Mouse (Mus musculus) embryonic fibroblast, embryonic 13.5 days (primary cell): Measurements from ENCODE around the gene Atg16l1. TPM values are rescaled to one million over a fixed set of nuclear protein-coding genes. Genes with fewer than 3 reads are reported as not detected.
"Not testable (repeated sequence)": the region's sequence is repeated elsewhere in the genome, so short reads cannot be mapped to it uniquely, and the experiment has no call there.

ENCODE experiments used
- H3K27ac ChIP-seq: 2 replicates; pipeline ENCODE4 v1.5.1; 2012; ENCODE audit warnings: low read length, control low read depth, inconsistent platforms; ENCODE audit not compliant: insufficient read depth
- H3K4me1 ChIP-seq: 2 replicates; pipeline ENCODE4 v1.6.1; 2011; ENCODE audit warnings: low read length; ENCODE audit not compliant: control insufficient read depth, insufficient read depth
- H3K4me3 ChIP-seq: 2 replicates; pipeline ENCODE4 v1.5.1; 2011; ENCODE audit warnings: mild to moderate bottlenecking, control low read depth, low read length; ENCODE audit not compliant: insufficient read depth
- CTCF ChIP-seq: IDR thresholded peaks from 2 replicates; pipeline ENCODE4 v1.5.1; 2011; ENCODE audit warnings: mild to moderate bottlenecking, control low read depth, low read length, moderate library complexity, borderline replicate concordance; ENCODE audit not compliant: insufficient read depth
- POLR2A ChIP-seq: IDR thresholded peaks from 2 replicates; pipeline ENCODE4 v1.6.1; 2011; ENCODE audit warnings: low read depth, mild to moderate bottlenecking, control low read depth, low read length, moderate library complexity
- polyA plus RNA-seq: library from polyadenylated mRNA; stranded (reverse); fragments of >200 nt; gene quantifications from 2 replicates; pipeline ENCODE4 v1.2.4, GENCODE M21; 2011; ENCODE audit warnings: low read depth; ENCODE audit not compliant: missing spikeins, insufficient read length

Atg16l1 gene
- polyA plus RNA-seq, 1 experiment = 32.1 TPM

- TF ChIP-seq POLR2A (no peak), CTCF (no peak)
- Histone ChIP-seq H3K4me1 (no peaks in the 10 kb centered on the region), H3K4me3 (no peak overlapping the region), H3K27ac (no peak overlapping the region)
Observed at GRCm38 (mm10) chr1:87826474-87826873, 70.8 kb downstream of the Atg16l1 start.

- H3K4me3 ChIP-seq, H3K4me1 ChIP-seq, H3K27ac ChIP-seq: not testable (repeated sequence)
Observed at GRCm38 (mm10) chr1:87827476-87827875, 71.8 kb downstream of the Atg16l1 start.

- TF ChIP-seq CTCF (no peak), POLR2A (no peak)
- Histone ChIP-seq H3K4me1 (no peaks in the 10 kb centered on the region), H3K27ac (no peak overlapping the region), H3K4me3 (no peak overlapping the region)
Observed at GRCm38 (mm10) chr1:87828185-87828584, 72.5 kb downstream of the Atg16l1 start.

GRCm38 (mm10) chr1:87828926-87829580 is 73.4 kb downstream of the Atg16l1 start:
- no peak for TF ChIP-seq CTCF
- no peak for TF ChIP-seq POLR2A
- Histone ChIP-seq H3K4me1 (no peaks in the 10 kb centered on the region), H3K27ac (no peak overlapping the region), H3K4me3 (no peak overlapping the region)

- no peak overlapping the region for H3K27ac ChIP-seq
Observed at GRCm38 (mm10) chr1:87829621-87830211, 74.0 kb downstream of the Atg16l1 start.

GRCm38 (mm10) chr1:87836453-87836852 is 80.8 kb downstream of the Atg16l1 start:
- H3K4me1 ChIP-seq = peaks cover 12% of the 10 kb centered on the region
- no peak for TF ChIP-seq CTCF
- no peak for TF ChIP-seq POLR2A
- H3K27ac ChIP-seq = no peak overlapping the region
- H3K4me3 ChIP-seq = no peak overlapping the region

More at GRCm38 (mm10) chr1:87829621-87830211, 74.0 kb downstream of the Atg16l1 start:
- Histone ChIP-seq H3K4me1 (no peaks in the 10 kb centered on the region), H3K4me3 (no peak overlapping the region)
- TF ChIP-seq POLR2A = no peak
- TF ChIP-seq CTCF = no peak

- Histone ChIP-seq H3K27ac (no peak overlapping the region), H3K4me3 (no peak overlapping the region), H3K4me1 (peaks cover 12% of the 10 kb centered on the region)
- TF ChIP-seq POLR2A (no peak), CTCF (no peak)
Observed at GRCm38 (mm10) chr1:87837018-87837417, 81.3 kb downstream of the Atg16l1 start.

GRCm38 (mm10) chr1:87840411-87841208 is 84.9 kb downstream of the Atg16l1 start:
- peaks cover 12% of the 10 kb centered on the region for H3K4me1 ChIP-seq
- H3K27ac ChIP-seq = 0 out of 2 replicates have a peak overlapping the region, but pooled peaks have one; percentile 19
- TF ChIP-seq POLR2A (no peak), CTCF (no peak)
- H3K4me3 ChIP-seq = no peak overlapping the region

Other genes starting within 250 kb of the Atg16l1 start
- not detected in 2 replicates for gene Neu2, start 246.0 kb upstream of the Atg16l1 start, polyA plus RNA-seq
- gene Ngef, start 182.0 kb upstream of the Atg16l1 start, polyA plus RNA-seq = 0.68 and 1.2 TPM in 2 replicates
- 1.6 TPM in 1 of 2 replicates, not detected in the other for gene Inpp5d, start 135.6 kb upstream of the Atg16l1 start, polyA plus RNA-seq
- gene Sag, start 47.8 kb downstream of the Atg16l1 start, polyA plus RNA-seq = 0.47 and 0.81 TPM in 2 replicates
- 25.8 and 34.0 TPM in 2 replicates for gene Dgkd, start 97.4 kb downstream of the Atg16l1 start, polyA plus RNA-seq